Mouse (Mus musculus): ENCODE data around the gene Smoc2. TPM values are rescaled to one million over a fixed set of nuclear protein-coding genes. Genes with fewer than 3 reads are reported as not detected.

Gene Smoc2
- 52.7 and 84.2 TPM in 2 replicates for polyA plus RNA-seq (2012; rRNA removed; ENCODE audit: low replicate concordance)

GRCm38 (mm10) chr17:14279177-14279965 lies at the start of gene Smoc2:
TSS of gene Smoc2 (plus strand) at chr17:14279506.

Other genes with a start within 250 kb of the Smoc2 start
- not detected in 2 replicates for gene Gm7358, start 220.0 kb upstream of the Smoc2 start, polyA plus RNA-seq (2012; rRNA removed; ENCODE audit: low replicate concordance)
- gene Dact2, start 75.2 kb upstream of the Smoc2 start, polyA plus RNA-seq (2012; rRNA removed; ENCODE audit: low replicate concordance) = 11.4 and 29.7 TPM in 2 replicates

Measured in duodenum, adult 2 months (tissue).